Mouse (Mus musculus): ENCODE measurements around the gene Nrp1. TPM values are rescaled to one million over a fixed set of nuclear protein-coding genes. Genes with fewer than 3 reads are reported as not detected.

Gene Nrp1
- polyA plus RNA-seq, 1 experiment from 2014 or later, result 55.9 TPM

GRCm38 (mm10) chr8:128523825-128524224 lies 165.4 kb downstream of the Nrp1 start:
- 72% methylated on average over 7 of the region's 7 CpGs for WGBS
- Histone ChIP-seq H3K9me3 (replicated peaks) (no peaks in the 10 kb centered on the region), H3K4me1 (peaks cover 7% of the 10 kb centered on the region), H3K4me3 (no peak overlapping the region), H3K9ac (no peak overlapping the region), H3K36me3 (ENCODE audit: poor library complexity, severe bottlenecking) (no peaks in the 10 kb centered on the region), H3K27me3 (no peaks in the 10 kb centered on the region), H3K27ac (no peak overlapping the region), H3K4me2 (no peak overlapping the region)
- ATAC-seq, result no peak

GRCm38 (mm10) chr8:128525912-128526311 lies 167.5 kb downstream of the Nrp1 start:
- H3K4me2 ChIP-seq, result no peak overlapping the region
- H3K4me3 ChIP-seq, result no peak overlapping the region
- peaks cover 19% of the 10 kb centered on the region for H3K4me1 ChIP-seq
- H3K27ac ChIP-seq, result no peak overlapping the region
- H3K9ac ChIP-seq, result no peak overlapping the region
- H3K36me3 ChIP-seq (ENCODE audit: poor library complexity, severe bottlenecking), result no peaks in the 10 kb centered on the region
- WGBS, result 93% methylated on average over 1 of the region's 1 CpGs
- H3K27me3 ChIP-seq, result no peaks in the 10 kb centered on the region
- no peaks in the 10 kb centered on the region for H3K9me3 ChIP-seq (replicated peaks)
- ATAC-seq, result no peak

- no peaks in the 10 kb centered on the region for H3K9me3 ChIP-seq (replicated peaks)
- peak; percentile 95 for ATAC-seq
- no peak overlapping the region for H3K9ac ChIP-seq
- H3K4me2 ChIP-seq, result peak overlapping the region; percentile 38
- H3K27me3 ChIP-seq, result no peaks in the 10 kb centered on the region
- 3% methylated on average over 8 of the region's 8 CpGs for WGBS
- H3K4me3 ChIP-seq, result no peak overlapping the region
- peaks cover 20% of the 10 kb centered on the region for H3K4me1 ChIP-seq
- H3K27ac ChIP-seq, result peak overlapping the region; percentile 87
- H3K36me3 ChIP-seq (ENCODE audit: poor library complexity, severe bottlenecking), result no peaks in the 10 kb centered on the region
Observed at GRCm38 (mm10) chr8:128528591-128529383, 170.4 kb downstream of the Nrp1 start.

GRCm38 (mm10) chr8:128534442-128534871 lies 176.1 kb downstream of the Nrp1 start:
- Histone ChIP-seq H3K4me2 (no peak overlapping the region), H3K27me3 (no peaks in the 10 kb centered on the region), H3K36me3 (ENCODE audit: poor library complexity, severe bottlenecking) (no peaks in the 10 kb centered on the region), H3K4me1 (peaks cover 20% of the 10 kb centered on the region), H3K9ac (no peak overlapping the region), H3K4me3 (no peak overlapping the region), H3K9me3 (replicated peaks) (no peaks in the 10 kb centered on the region), H3K27ac (no peak overlapping the region)
- WGBS, result 19% methylated on average over 3 of the region's 3 CpGs
- ATAC-seq, result peak; percentile 91

GRCm38 (mm10) chr8:128535685-128536084 lies 177.3 kb downstream of the Nrp1 start:
- H3K4me1 ChIP-seq, result peaks cover 15% of the 10 kb centered on the region
- H3K9me3 ChIP-seq (replicated peaks), result no peaks in the 10 kb centered on the region
- no peak for ATAC-seq
- no peak overlapping the region for H3K27ac ChIP-seq
- H3K27me3 ChIP-seq, result no peaks in the 10 kb centered on the region
- H3K36me3 ChIP-seq (ENCODE audit: poor library complexity, severe bottlenecking), result no peaks in the 10 kb centered on the region
- H3K9ac ChIP-seq, result no peak overlapping the region
- no peak overlapping the region for H3K4me3 ChIP-seq
- H3K4me2 ChIP-seq, result no peak overlapping the region

GRCm38 (mm10) chr8:128538378-128538777 lies 180.0 kb downstream of the Nrp1 start:
- Histone ChIP-seq H3K27ac (no peak overlapping the region), H3K4me1 (peaks cover 15% of the 10 kb centered on the region), H3K27me3 (no peaks in the 10 kb centered on the region), H3K4me3 (no peak overlapping the region), H3K36me3 (ENCODE audit: poor library complexity, severe bottlenecking) (no peaks in the 10 kb centered on the region), H3K4me2 (no peak overlapping the region), H3K9ac (no peak overlapping the region), H3K9me3 (replicated peaks) (no peaks in the 10 kb centered on the region)
- ATAC-seq, result no peak
- 11% methylated on average over 1 of the region's 1 CpGs for WGBS

- ATAC-seq, result no peak
- H3K27ac ChIP-seq, result no peak overlapping the region
Observed at GRCm38 (mm10) chr8:128541355-128542090, 183.1 kb downstream of the Nrp1 start.

GRCm38 (mm10) chr8:128544128-128544846 lies 185.9 kb downstream of the Nrp1 start:
- no peaks in the 10 kb centered on the region for H3K27me3 ChIP-seq
- H3K36me3 ChIP-seq (ENCODE audit: poor library complexity, severe bottlenecking), result no peaks in the 10 kb centered on the region
- no peak overlapping the region for H3K27ac ChIP-seq
- no peak overlapping the region for H3K9ac ChIP-seq
- WGBS, result 85% methylated on average over 2 of the region's 2 CpGs
- H3K4me3 ChIP-seq, result no peak overlapping the region
- H3K4me2 ChIP-seq, result no peak overlapping the region
- no peaks in the 10 kb centered on the region for H3K9me3 ChIP-seq (replicated peaks)
- H3K4me1 ChIP-seq, result no peaks in the 10 kb centered on the region
- ATAC-seq, result no peak

More at GRCm38 (mm10) chr8:128541355-128542090, 183.1 kb downstream of the Nrp1 start:
- Histone ChIP-seq H3K9me3 (replicated peaks) (no peaks in the 10 kb centered on the region), H3K9ac (no peak overlapping the region), H3K27me3 (no peaks in the 10 kb centered on the region), H3K4me1 (no peaks in the 10 kb centered on the region), H3K4me2 (no peak overlapping the region), H3K36me3 (ENCODE audit: poor library complexity, severe bottlenecking) (no peaks in the 10 kb centered on the region), H3K4me3 (no peak overlapping the region)
- 86% methylated on average over 1 of the region's 1 CpGs for WGBS

GRCm38 (mm10) chr8:128546287-128546686 lies 187.9 kb downstream of the Nrp1 start:
- H3K9ac ChIP-seq, result no peak overlapping the region
- no peaks in the 10 kb centered on the region for H3K36me3 ChIP-seq (ENCODE audit: poor library complexity, severe bottlenecking)
- no peak overlapping the region for H3K4me3 ChIP-seq
- H3K4me2 ChIP-seq, result no peak overlapping the region
- H3K4me1 ChIP-seq, result no peaks in the 10 kb centered on the region
- no peaks in the 10 kb centered on the region for H3K27me3 ChIP-seq
- 100% methylated on average over 1 of the region's 1 CpGs for WGBS
- no peaks in the 10 kb centered on the region for H3K9me3 ChIP-seq (replicated peaks)
- no peak overlapping the region for H3K27ac ChIP-seq
- ATAC-seq, result no peak

- Histone ChIP-seq H3K9me3 (replicated peaks) (no peaks in the 10 kb centered on the region), H3K36me3 (ENCODE audit: poor library complexity, severe bottlenecking) (no peaks in the 10 kb centered on the region), H3K4me1 (0 out of 2 replicates have a peak, but pooled peaks cover 4% of the 10 kb centered on the region), H3K27ac (no peak overlapping the region), H3K4me3 (no peak overlapping the region), H3K27me3 (no peaks in the 10 kb centered on the region), H3K4me2 (no peak overlapping the region), H3K9ac (no peak overlapping the region)
- WGBS, result 91% methylated on average over 4 of the region's 4 CpGs
- no peak for ATAC-seq
Observed at GRCm38 (mm10) chr8:128547361-128547760, 189.0 kb downstream of the Nrp1 start.

GRCm38 (mm10) chr8:128549738-128550137 lies 191.3 kb downstream of the Nrp1 start:
- Histone ChIP-seq H3K27me3 (no peaks in the 10 kb centered on the region), H3K4me2 (no peak overlapping the region), H3K36me3 (ENCODE audit: poor library complexity, severe bottlenecking) (no peaks in the 10 kb centered on the region), H3K9ac (no peak overlapping the region), H3K4me1 (0 out of 2 replicates have a peak, but pooled peaks cover 4% of the 10 kb centered on the region), H3K9me3 (replicated peaks) (no peaks in the 10 kb centered on the region), H3K27ac (no peak overlapping the region), H3K4me3 (no peak overlapping the region)
- no peak for ATAC-seq
- WGBS, result 97% methylated on average over 5 of the region's 5 CpGs

Measured in forebrain, embryonic 13.5 days (tissue).